Mouse (Mus musculus): Measurements from ENCODE around the gene Togaram2.
"Not testable (repeated sequence)": the region's sequence is repeated elsewhere in the genome, so short reads cannot be mapped to it uniquely, and the experiment has no call there.

The Togaram2 gene

DNA sequence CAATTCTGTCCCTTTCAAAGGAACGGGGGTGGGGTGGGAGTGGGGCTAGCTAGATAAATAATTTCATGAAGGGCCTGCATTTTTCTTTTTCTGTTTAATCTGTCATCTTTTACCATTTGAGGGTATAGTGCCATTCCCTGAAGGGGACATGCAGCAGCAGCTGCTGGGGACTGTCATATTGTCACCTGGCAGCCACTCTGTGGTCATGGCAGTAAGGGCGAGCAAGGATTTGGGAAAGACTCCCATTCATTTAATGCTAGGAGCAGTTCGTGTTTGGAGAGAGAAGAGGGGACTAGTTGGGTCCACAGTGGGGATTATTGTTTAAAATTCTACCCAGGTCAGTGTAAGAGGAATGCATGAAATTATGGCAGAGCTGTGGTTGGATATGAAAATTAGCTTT is 63.4 kb downstream of the Togaram2 start:
- no peak for ATAC-seq (ENCODE audit: low TSS enrichment)

DNA sequence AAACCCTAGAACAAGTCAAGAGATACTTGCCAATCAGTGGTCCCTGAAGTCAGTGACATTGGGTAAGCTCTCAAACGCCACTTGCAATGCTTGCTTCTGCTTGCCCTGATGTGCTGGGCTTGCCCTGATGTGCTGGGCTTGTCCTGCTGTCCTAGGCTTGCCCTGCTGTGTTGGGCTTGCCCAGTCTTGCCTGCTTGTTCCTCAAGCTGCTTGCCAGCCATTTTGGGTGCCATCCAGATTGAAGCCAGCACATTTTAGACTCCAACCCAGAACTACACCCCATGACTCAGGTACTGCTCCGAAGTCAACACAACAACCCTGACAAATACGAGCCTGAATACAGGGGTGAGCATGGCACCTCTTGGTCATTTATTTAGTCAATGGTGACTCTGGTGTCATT is 69.1 kb downstream of the Togaram2 start:
- no peak for ATAC-seq (ENCODE audit: low TSS enrichment)

DNA sequence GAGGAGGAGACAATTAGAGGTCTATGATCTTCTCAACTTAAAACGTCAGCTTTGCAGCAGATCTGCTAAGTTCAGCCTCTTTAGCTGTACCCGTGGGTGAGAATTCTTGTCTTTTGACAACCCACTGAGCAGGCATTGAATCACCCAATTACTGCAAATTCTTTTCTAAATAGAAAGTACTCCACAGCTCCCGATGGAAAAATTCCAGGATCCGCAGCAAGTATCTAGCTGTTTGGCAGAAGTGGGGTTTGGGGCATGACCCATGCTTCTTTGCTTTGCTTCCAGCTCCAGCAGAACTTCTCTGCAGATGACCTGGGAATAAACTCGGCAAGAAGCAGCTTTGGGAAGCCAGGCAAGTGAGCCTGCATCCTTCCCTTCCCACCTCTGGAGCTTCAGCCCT is 69.9 kb downstream of the Togaram2 start:
- peak; percentile 84 for ATAC-seq (ENCODE audit: low TSS enrichment)

DNA sequence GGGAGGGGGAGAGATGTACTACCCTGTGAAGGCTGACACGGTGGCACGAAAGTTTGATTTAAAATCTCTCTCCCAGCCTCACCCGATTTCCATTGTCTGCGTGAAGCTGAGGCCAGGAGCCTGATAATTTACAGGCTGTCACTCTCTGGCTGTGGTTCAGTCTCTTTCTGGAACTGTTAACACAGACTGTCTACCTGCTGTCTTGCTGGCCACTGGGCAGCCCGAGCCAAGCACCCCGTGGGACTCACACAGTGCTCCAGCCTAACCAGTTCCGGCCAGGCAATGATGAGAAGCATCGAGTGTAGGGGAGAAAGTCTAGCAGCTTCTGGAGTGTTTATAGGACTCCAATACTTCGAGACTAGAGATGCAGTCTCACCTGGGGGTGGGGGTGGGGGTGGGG is 73.1 kb downstream of the Togaram2 start:
- no peak for ATAC-seq (ENCODE audit: low TSS enrichment)

DNA sequence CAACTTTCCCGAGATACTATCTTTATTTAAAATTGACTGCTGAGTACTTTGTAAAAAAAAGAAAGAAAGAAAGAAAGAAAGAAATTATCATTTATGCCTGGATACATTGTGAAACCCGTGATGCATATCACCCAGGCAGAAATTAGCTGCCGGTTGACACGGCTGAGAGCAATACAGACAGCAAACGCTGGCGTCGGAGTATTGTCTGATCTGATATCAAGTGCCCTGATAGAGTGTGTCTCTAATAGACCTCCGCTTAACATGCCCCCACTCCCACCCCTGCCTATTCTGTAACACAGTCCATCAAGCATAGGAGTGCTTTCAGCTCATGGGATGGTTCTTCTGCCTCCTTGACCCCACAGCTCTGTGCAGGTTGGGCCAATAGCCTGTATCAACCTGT is 74.5 kb downstream of the Togaram2 start:
- no peak for ATAC-seq (ENCODE audit: low TSS enrichment)

DNA sequence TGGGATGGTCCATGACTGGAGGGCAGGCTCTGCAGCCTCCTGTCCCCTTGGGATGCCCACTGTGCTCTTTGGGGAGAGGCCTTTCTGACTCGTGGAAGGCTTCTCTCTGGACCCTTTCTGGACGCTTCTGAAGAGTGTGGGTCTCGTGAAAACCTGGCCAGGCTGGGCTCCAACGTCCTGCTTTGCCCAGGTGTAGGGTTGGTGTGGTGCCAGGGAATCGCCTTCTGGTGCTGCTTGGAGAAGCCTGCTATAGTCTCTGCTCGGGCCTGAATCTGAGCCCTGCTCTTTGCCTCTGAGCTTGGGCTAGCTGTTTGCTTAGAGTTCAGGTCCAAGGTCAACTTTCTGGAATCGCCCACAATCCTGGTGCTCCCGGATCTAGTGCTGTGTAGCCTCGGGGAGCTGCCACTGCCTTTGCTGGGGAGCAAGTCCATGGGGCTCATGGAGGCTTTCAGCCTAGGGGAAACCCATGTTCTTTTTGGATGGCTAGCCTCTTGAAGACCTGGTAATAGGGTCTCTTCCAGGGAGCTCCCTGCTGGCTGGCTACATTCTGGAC is 76.6 kb downstream of the Togaram2 start:
- ATAC-seq (ENCODE audit: low TSS enrichment) = no peak

DNA sequence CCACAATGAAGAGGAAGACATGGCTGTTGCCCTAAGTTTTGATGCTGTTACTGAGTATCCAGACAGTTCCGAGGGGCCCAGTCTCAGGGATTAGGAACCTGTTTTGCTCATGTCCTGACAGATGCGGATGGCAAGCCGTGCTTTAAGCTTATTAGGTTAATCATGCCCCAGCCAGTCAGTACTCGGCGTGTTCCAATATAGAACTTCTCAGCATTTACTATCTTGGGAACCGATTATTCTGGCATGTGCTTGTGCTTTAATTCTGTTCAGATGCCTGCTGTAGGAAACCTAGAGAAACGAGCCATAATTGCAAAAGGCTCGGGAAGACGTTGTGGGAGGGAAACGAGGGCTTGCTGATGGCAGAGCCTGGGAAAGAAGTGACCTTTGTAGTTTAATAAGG is 79.8 kb downstream of the Togaram2 start, which contains the start of gene Pcare:
Gene Pcare (minus strand): TSS at position 64 of the 400 bp plus-strand sequence.
- peak; percentile 38; the same call in 1 of the 2 replicates for ATAC-seq (ENCODE audit: low TSS enrichment)

DNA sequence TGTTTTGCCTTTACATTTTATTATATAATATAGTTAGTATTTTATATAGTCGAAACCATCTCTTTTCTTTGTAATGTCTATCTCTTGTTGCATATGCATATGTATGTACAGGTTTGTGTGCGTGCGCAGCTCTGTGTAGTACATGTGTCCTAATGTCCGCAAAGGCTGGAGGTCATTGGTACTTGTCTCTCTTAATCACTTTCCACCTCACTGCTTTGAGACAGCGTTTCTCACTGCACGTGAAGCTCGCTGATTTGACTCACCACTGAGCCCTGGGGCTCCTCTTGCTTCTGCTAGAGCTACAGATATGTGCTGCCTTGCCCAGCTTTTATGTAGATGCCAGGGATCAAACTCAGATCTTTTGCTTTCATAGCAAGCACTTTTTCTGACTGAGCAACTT is 87.5 kb downstream of the Togaram2 start:
- ATAC-seq (ENCODE audit: low TSS enrichment) = no peak

DNA sequence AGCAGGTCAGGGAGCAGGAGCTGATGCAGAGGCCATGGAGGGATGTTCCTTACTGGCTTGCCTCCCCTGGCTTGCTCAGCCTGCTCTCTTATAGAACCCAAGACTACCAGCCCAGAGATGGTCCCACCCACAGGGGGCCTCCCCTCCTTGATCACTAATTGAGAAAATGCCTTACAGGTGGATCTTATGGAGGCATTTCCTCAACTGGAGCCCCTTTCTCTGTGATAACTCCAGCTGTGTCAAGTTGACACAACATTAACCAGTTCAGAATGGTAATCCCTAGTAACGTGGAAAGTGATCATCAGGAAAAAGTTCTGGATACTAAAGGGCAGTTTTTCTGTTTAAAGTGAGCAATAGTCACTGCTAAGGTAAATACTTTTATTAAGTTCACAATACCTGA is 95.1 kb downstream of the Togaram2 start, which contains the start of gene Clip4:
Gene Clip4 (plus strand): TSS at position 301 of the 400 bp plus-strand sequence.
- not testable (repeated sequence) for ATAC-seq (ENCODE audit: low TSS enrichment)

DNA sequence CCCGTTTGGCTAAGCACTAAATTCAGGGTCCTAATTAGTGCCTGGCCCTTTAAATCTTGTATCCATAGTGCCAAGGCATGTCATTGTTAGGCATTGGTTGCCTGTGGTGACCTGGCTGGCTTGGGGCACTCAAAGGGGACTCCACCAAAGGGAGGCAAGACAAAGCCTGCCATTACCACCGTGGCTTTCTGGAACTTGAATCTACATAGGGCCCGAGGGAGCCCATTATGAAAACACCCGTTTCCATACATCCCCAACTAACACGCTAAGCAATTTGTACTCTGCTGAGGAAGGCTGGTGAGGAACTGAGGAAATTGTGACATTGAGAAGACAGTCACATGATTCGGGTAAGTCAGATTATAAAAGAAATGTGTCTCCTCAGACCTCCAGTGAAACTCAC is 96.5 kb downstream of the Togaram2 start:
- no peak for ATAC-seq (ENCODE audit: low TSS enrichment)

DNA sequence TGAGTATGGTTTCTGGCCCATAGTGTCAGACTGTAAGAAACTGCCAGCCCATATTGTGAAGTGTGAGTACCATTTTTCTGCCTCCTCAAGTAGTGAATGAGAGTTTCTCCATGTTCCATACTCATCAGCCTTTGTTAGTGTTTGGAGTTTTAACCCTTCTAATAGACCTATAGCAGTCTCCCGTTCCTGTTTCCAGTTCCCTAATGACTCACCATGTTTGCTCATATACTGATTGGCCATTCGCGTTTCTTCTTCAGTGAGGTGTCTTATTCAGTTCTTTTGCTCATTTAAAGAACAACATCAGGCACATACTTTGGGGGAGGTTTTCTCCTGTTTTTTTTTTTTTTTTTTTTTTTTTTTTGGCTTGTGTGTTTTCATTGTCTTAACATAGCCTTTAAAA is 97.6 kb downstream of the Togaram2 start:
- ATAC-seq (ENCODE audit: low TSS enrichment) = no peak

DNA sequence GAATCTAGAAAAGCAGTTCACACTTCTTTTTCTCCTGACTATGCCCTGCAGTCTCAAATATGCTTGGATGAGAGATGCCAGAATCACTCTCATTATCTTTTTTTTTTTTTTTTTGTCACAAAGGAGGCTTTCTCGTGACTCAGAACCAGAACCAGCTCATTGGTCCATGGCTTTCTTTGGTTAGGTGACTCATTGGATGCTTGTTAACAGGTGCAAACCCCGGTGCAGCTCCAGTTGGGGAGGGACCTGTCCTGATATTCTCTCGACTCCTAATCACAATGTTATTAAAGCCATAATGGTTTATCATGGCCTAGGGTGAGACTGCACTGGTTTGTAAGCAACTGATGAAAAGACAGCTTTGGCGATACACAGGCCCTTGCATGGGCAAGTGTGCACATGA is 101.1 kb downstream of the Togaram2 start:
- ATAC-seq (ENCODE audit: low TSS enrichment) = no peak

DNA sequence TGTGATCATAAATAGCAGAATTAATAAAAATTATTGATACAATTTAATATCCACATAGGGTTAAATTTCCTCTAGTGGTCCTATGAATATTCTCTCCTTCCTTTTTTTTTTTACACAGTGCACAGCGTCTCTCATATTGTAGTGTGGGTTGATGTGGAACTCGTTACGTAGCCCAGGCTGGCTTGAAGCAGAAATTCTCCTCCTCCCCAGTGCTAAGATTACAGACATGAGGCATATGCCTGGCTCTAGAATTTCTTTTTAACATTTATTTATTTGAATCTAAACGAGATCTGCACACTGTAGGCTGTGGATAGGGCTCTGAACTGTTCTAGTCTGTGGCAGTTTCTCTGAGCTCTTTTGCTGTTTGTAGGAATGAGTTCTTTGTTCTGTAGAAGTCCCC is 102.2 kb downstream of the Togaram2 start:
- ATAC-seq (ENCODE audit: low TSS enrichment) = peak; percentile 80

DNA sequence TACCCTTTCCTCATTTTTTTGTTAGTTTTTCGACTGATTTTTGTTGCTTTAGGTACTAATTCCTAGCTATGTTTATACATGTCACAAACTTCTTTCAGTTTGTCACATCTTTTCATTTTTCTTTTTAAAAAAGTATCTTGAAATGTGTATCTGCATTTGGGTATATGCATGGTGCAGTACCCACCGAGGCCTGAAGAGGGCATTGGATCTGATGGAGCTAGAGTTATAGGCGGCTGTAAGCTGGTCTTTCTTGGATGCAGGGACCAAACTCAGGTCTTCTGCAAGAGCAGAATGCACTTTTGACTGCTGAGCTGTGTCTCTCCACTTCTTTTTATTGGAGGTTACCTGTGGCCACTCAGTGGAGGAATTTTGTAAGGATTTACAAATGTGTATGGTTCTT is 105.6 kb downstream of the Togaram2 start:
- ATAC-seq (ENCODE audit: low TSS enrichment) = no peak
